Mouse (Mus musculus): ENCODE measurements around the gene Nxpe4. TPM values are rescaled to one million over a fixed set of nuclear protein-coding genes. Genes with fewer than 3 reads are reported as not detected.

Nxpe4 gene
- total RNA-seq, 2 experiments from 2014 or later = 8.3 TPM

- DNase-seq (ENCODE audit: low spot score in 2 of 2) = no peak
- TF ChIP-seq CTCF (conservative IDR thresholded peaks at IDR 0.05) = no peak
- peak overlapping the region; percentile 40 for H3K27ac ChIP-seq
- H3K4me3 ChIP-seq = no peak overlapping the region
Observed at GRCm38 (mm10) chr9:48197458-48197884, 35.6 kb downstream of the Nxpe4 start.

DNA sequence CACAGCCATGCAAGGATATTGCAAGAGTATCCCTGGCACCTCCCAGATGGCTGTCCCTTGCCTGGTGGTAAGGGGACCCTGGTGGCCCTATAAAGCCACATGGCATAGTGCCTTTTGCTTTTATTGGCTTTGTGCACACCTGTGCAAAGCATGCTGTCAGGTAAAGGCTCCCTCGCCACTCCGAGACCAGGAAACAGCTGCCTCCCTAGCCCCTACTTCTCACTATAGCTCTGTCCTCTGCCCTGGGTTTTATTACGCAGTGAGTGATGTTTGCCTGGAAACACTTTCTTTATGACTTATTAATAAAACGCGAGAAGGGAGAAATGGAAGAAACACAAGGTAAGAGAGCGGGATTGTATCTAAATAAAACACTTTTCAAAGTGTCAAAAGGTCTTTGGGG lies 49.1 kb downstream of the Nxpe4 start:
- Histone ChIP-seq H3K27ac (no peak overlapping the region), H3K4me3 (no peak overlapping the region)
- TF ChIP-seq CTCF (conservative IDR thresholded peaks at IDR 0.05) = no peak
- no peak for DNase-seq (ENCODE audit: low spot score in 2 of 2)

DNA sequence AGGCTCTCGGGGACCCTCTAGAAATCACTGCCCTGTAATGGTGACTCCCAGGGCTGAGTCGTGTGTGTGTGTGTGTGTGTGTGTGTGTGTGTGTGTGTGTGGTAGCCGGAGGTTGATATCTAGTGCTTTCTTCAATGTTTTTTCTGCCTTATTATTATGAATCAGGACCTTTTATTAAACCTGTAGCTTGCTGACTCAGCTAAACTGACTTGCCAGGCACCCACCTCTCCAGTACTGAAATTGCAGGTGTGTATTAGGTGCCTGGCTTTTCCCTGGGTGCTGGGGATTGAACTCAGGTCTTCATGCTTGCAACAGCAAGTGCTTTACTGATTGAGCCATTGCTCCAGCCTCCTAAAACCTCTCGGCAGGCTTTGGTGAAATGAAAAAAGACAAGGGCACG lies 50.1 kb downstream of the Nxpe4 start:
- DNase-seq (ENCODE audit: low spot score in 2 of 2) = no peak

GRCm38 (mm10) chr9:48214751-48215150 lies 52.9 kb downstream of the Nxpe4 start:
- Histone ChIP-seq H3K27ac (peak overlapping the region; percentile 48; the same call in 1 of the 2 replicates), H3K4me3 (no peak overlapping the region)
- DNase-seq (ENCODE audit: low spot score in 2 of 2) = no peak
- no peak for TF ChIP-seq CTCF (conservative IDR thresholded peaks at IDR 0.05)

More for the DNA sequence above, 50.1 kb downstream of the Nxpe4 start:
- H3K4me3 ChIP-seq = no peak overlapping the region
- TF ChIP-seq CTCF (conservative IDR thresholded peaks at IDR 0.05) = no peak
- H3K27ac ChIP-seq = no peak overlapping the region

DNA sequence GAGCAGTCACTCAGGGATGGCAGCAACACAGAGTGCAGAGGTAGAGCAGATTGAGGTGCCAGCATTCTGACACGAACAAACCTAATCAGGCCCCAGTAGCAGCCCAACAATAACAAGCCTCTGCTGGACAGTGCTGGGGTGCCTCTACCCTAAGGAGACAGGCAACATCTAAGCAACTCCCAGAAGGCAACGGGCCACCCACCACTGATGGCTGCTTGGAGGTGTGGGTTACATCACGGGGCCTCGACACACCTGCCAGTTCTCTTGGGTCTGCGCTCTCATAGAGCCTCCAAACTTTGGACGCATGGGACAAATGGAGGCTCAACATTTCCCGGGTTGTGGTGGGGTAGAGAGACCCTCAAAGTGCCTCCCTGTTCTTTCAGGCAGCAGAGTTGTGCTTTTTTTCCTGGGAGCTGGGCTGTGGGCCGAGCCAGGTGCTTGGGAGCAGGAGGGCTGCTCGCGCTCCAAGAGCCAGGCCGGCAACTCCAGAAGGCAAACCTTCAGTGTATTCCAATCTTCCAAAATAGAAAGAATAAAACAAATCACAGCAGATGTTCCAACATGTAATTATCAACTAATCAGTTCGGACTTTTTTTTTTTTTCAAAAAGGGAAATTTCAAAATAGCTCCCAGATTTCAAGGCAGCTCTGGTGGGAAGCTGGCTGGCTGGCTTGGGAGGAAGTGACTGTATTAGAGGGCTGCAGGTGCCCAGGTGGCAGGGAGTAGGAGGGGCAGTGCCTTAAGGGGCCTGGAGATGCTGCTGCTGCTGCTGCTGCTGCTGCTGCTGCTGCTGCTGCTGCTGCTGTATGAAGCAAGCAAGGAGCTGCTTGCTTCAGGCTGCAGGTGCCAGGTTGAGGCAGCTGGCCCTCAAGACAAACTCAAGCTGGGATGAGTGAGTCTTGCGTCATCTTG lies 54.5 kb downstream of the Nxpe4 start:
- Histone ChIP-seq H3K4me3 (no peak overlapping the region), H3K27ac (peak overlapping the region; percentile 51; the same call in 1 of the 2 replicates)
- DNase-seq (ENCODE audit: low spot score in 2 of 2) = peak; percentile 31 to 54
- no peak for TF ChIP-seq CTCF (conservative IDR thresholded peaks at IDR 0.05)

GRCm38 (mm10) chr9:48230706-48231105 lies 68.9 kb downstream of the Nxpe4 start:
- no peak overlapping the region for H3K4me3 ChIP-seq
- TF ChIP-seq CTCF (conservative IDR thresholded peaks at IDR 0.05) = no peak
- no peak for DNase-seq (ENCODE audit: low spot score in 2 of 2)

DNA sequence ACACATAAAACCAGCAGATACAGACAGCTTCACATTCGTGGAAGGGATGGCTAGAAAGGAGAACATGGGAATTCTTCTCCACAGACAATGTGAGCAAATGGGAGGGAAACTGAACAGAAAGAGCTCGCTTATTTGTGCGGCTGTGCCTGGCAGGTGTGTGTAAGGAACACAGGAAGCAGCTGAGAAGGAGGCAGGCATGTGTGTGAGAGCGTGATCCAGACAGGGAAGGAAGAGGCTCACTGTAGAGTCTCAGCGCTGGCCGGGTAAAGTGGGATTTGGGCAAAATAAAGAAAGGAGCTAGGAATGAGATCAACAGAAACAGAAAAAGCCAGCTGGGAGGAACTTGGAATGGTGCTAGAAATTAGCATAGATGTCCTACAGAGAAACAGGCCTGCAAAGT lies 74.6 kb downstream of the Nxpe4 start:
- TF ChIP-seq CTCF (conservative IDR thresholded peaks at IDR 0.05) = no peak
- DNase-seq (ENCODE audit: low spot score in 2 of 2) = peak in 1 of 2 experiments; percentile 30
- no peak overlapping the region for H3K27ac ChIP-seq
- H3K4me3 ChIP-seq = no peak overlapping the region

More at GRCm38 (mm10) chr9:48230706-48231105, 68.9 kb downstream of the Nxpe4 start:
- no peak overlapping the region for H3K27ac ChIP-seq

DNA sequence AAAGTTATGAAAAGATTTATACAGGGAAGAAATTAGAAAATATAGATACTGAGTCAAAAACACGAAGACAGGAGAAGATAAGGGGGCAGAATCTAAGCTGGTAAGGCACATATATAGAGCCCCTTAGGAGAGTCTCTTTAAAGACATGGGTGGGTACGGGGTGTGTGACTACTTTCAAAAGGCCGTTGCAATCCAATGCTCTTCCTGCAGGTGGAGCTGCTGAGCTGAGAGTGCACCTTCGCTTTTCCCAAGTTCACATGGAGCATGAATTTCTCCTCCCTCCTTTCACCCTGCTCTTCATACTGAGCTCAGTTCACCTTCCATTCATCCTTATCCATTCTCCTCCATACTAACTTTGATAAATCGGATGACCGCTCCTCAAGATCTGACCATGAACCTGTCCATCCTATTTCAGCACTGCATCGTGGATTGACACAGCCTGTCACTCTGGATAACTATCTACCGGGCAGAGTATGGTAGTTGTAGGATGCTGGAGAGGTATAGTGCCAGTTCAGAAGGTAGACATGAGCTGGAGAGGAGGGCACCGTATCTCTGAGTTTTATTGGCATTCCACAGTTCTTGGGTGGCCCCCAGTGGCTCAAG lies 76.4 kb downstream of the Nxpe4 start:
- Histone ChIP-seq H3K4me3 (no peak overlapping the region), H3K27ac (no peak overlapping the region)
- peak; percentile 86 for TF ChIP-seq CTCF (conservative IDR thresholded peaks at IDR 0.05)
- peak in 1 of 2 experiments; percentile 68 for DNase-seq (ENCODE audit: low spot score in 2 of 2)

- no peak overlapping the region for H3K27ac ChIP-seq
- no peak for DNase-seq (ENCODE audit: low spot score in 2 of 2)
- H3K4me3 ChIP-seq = no peak overlapping the region
- TF ChIP-seq CTCF (conservative IDR thresholded peaks at IDR 0.05) = no peak
Observed at GRCm38 (mm10) chr9:48239461-48239860, 77.6 kb downstream of the Nxpe4 start.

- DNase-seq (ENCODE audit: low spot score in 2 of 2) = no peak
- H3K4me3 ChIP-seq = no peak overlapping the region
- no peak for TF ChIP-seq CTCF (conservative IDR thresholded peaks at IDR 0.05)
- no peak overlapping the region for H3K27ac ChIP-seq
Observed at GRCm38 (mm10) chr9:48240431-48240830, 78.6 kb downstream of the Nxpe4 start.

DNA sequence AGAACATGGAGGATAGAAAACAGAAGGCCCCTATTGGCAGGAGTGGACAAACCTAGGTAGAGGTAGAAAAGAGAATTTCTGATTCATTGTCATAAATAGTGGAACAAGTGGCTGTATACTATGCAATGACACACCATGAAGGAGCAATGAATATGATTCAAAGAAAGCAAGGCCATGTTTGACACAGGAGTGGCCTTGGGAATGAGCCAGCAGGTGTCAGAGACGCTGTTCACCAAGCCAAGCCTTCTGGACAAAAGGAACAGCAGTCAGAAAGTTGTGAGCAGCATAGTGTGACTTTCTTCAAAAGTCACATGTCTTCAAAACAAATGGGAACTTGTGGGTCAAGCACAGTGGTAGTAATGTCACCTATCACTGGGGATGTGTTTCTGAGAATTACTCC lies 80.0 kb downstream of the Nxpe4 start:
- Histone ChIP-seq H3K27ac (no peak overlapping the region), H3K4me3 (no peak overlapping the region)
- no peak for TF ChIP-seq CTCF (conservative IDR thresholded peaks at IDR 0.05)
- no peak for DNase-seq (ENCODE audit: low spot score in 2 of 2)

- DNase-seq (ENCODE audit: low spot score in 2 of 2) = no peak
- TF ChIP-seq CTCF (conservative IDR thresholded peaks at IDR 0.05) = no peak
- no peak overlapping the region for H3K4me3 ChIP-seq
- no peak overlapping the region for H3K27ac ChIP-seq
Observed at GRCm38 (mm10) chr9:48242756-48243155, 80.9 kb downstream of the Nxpe4 start.

- no peak overlapping the region for H3K4me3 ChIP-seq
- no peak for DNase-seq (ENCODE audit: low spot score in 2 of 2)
- H3K27ac ChIP-seq = no peak overlapping the region
- TF ChIP-seq CTCF (conservative IDR thresholded peaks at IDR 0.05) = no peak
Observed at GRCm38 (mm10) chr9:48244175-48244574, 82.4 kb downstream of the Nxpe4 start.
